Mouse (Mus musculus): ENCODE results near the gene Mob3c.

GRCm38 (mm10) chr4:115827066-115827465 is 826 bp upstream of the Mob3c start:
- TF ChIP-seq CTCF (IDR thresholded peaks at IDR 0.05; ENCODE audit: low read depth) (no peak), EP300 (IDR thresholded peaks at IDR 0.05; ENCODE audit: low read depth) (no peak)
